Mouse (Mus musculus) lung, postnatal 36 days (tissue): Measurements from ENCODE around the gene Zfp654.

ENCODE experiments used
- DNase-seq: peaks from one replicate; pipeline ENCODE4 v3.0.0; 2022; ENCODE audit warnings: mixed read lengths

Gene Zfp654

DNA sequence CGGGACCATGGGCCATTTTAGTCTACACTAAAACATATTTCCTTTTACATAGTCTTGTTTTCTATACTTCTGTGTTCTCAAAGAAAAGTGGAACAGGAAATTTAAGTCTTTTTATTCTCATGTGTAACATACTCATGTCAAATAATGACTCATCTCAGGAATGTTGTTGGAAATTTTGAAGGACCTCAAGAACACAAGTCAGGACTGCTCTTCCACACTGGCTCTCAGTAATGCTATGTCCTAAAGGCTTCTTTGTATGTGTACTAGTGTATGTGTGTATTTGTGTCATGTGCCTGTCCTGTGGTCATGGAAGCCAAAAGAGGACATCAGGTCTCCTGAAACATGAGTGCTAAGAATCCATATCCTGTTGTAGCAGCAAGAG is 92.2 kb downstream of the Zfp654 start:
- no peak for DNase-seq

- DNase-seq = peak; percentile 73
These were observed 92.7 kb downstream of the Zfp654 start for GRCm38 (mm10) chr16:64758561-64759244.

DNA sequence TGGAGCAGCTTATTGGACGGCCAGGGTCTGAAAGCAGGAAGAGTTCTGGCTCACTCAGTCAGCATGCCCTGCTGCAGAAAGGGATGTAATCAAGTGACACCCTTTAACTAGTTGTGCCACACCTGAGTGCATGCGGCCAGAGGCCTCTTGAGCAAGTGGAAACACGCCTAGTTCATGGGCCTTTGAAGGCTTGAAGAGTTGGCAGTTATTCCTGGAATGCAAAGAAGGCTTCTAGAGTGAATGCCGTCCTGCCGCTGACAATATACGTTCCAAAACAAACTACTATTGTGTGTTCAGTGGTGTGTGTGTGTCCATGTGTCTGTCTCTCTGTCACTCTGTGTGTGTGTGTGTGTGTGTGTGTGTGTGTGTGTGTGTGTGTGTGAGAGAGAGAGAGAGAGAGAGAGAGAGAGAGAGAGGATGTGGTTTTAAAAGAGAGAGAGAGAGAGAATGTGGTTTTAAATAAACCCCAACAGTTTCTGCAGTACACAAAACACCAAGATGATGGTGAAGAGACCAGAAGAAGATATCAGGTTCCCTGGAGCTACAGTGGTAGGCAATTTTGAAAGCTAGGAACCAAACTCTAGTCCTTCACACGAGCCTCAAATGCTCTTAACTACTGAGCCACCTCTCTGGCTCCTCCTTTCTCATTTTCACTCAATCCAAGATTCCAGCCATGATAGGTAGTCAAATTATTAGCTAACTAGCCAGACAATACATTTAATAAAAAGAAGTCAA is 93.6 kb downstream of the Zfp654 start:
- peak; percentile 73 for DNase-seq

DNA sequence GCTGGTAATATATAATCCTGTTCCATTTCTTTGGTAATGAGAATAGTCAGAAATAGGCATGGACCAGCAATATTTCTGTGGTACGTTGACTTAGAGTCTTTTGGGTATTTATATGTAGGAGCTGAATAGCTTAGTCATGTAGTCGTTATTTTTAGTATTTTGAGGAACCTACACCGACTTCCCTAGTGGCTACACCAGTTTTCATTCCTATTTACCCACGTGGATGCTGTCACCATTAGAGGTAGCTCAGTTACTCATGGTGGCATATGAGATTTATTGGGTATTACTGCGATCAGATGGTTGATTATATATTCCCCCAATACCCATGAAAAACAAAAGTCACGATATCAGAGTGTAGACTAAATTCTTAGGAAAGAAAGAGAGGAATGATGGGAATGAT is 95.1 kb downstream of the Zfp654 start:
- no peak for DNase-seq

GRCm38 (mm10) chr16:64754743-64755139 is 96.7 kb downstream of the Zfp654 start:
- peak; percentile 42 for DNase-seq

DNA sequence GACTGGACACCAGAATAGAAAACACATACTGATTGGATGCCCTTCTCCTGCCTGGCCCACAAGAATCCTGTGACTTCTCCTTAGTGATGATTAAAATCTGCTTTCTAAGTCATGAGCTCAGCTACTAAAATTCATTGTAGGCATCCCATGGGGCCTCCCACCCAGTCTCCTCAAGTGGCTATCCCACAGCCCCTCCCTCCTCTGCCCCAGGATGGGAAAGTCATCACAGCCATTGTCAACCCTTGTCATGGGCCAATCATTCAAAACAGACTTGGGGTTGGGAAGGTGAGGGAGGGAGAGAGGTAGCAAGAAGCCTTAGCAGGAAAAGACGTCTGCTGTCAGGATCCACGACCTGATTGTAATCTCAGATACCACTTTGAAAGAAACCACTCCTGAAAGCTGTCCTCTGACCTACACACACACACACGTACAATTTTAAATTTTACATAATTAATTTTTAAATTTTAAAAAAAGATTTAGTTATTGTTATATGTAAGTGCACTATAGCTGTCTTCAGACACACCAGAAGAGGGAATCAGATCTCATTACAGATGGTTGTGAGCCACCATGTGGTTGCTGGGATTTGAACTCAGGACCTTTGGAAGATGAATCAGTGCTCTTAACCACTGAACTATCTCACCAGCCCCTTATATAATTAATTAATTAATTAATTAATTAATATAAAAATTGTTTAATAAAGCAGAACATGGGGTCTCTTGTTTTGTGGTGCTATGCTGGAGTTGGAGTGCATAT is 97.3 kb downstream of the Zfp654 start:
- no peak for DNase-seq

DNA sequence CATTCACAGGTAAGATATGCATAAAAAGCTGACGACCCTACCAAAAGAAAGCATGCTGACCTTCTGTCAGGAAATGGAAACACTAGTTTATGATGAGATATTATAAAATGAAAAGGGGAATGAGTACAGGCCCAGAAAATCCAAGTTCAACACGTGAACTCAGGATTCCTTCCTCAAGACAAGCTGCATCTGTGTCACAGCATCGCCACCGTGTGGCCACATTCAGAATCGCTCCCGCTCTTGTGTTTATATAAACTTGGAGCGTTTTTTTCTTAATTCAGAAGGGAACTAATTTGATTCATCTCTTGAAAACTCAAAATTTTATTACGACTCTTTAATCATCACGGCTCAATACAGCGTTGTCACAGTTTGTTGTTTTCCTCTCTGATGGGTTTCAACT is 103.2 kb downstream of the Zfp654 start:
- peak; percentile 88 for DNase-seq

- DNase-seq = no peak
These were observed 106.4 kb downstream of the Zfp654 start for GRCm38 (mm10) chr16:64745089-64745488.

- no peak for DNase-seq
These were observed 114.2 kb downstream of the Zfp654 start for GRCm38 (mm10) chr16:64737289-64737688.
